Mouse (Mus musculus): ENCODE measurements around the gene Lrrk1. TPM values are rescaled to one million over a fixed set of nuclear protein-coding genes. Genes with fewer than 3 reads are reported as not detected.

Gene Lrrk1
- total and polyA plus RNA-seq, 3 experiments: 5.0 to 16.9 (median 13.6) TPM

DNA sequence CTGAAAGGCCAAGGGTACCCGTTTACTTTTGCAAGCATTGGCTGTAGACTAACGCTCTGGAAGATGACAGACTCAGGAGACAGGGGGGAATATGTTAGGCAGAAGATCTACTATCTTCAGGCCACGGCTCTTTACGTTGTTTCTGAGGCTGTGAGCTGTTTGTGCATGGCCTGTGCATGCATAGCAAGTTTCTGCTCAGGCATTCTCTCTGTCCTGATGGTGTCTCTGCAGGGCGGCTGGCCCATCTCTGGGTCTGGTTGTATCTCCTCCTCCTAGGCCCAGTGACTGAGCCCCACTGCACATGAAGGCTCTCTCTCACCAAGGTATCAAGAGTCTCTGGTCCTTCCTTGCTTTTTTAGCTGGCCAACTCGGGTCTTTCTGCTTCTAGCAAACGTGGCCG is 127.9 kb downstream of the Lrrk1 start:
- no peaks in the 10 kb centered on the region for H3K79me2 ChIP-seq (replicated peaks; ENCODE audit: control insufficient read depth, extremely low read depth, insufficient read depth, poor library complexity, severe bottlenecking)
- H3K27me3 ChIP-seq (replicated peaks): no peaks in the 10 kb centered on the region
- H3K4me3 ChIP-seq (replicated peaks in 1 of 3; ENCODE audit: low read depth in 2 of 3, low read length in 2 of 3, poor library complexity in 1 of 3): no peak overlapping the region
- H3K4me1 ChIP-seq (ENCODE audit: control insufficient read depth in 1 of 2, insufficient read depth in 2 of 2): no peaks in the 10 kb centered on the region
- no peaks in the 10 kb centered on the region for H3K9me3 ChIP-seq (replicated peaks; ENCODE audit: low read length)
- H3K9ac ChIP-seq (ENCODE audit: insufficient read depth, low read depth): no peak overlapping the region
- dilution Hi-C loops (cut with MboI; ENCODE audit: extremely low pct_ligation_motif_present, extremely low pct_unique_long_range_greater_than_20kb, low sequenced_read_pairs): no loop called here
- TF ChIP-seq RAD21 (IDR thresholded peaks at IDR 0.05; ENCODE audit: low read depth, low read length) (no peak), PAX5 (IDR thresholded peaks at IDR 0.05; ENCODE audit: low read length) (no peak), ZC3H11A (IDR thresholded peaks at IDR 0.05; ENCODE audit: low read depth, low read length) (no peak), USF1 (IDR thresholded peaks at IDR 0.05; ENCODE audit: low read depth, low read length) (no peak), POLR2A (IDR thresholded peaks at IDR 0.05; ENCODE audit: low read depth, low read length) (no peak), KAT2A (IDR thresholded peaks at IDR 0.05; ENCODE audit: insufficient replicate concordance, low read length) (no peak), BHLHE40 (IDR thresholded peaks at IDR 0.05; ENCODE audit: low read depth, low read length) (no peak), MAFK (IDR thresholded peaks at IDR 0.05; ENCODE audit: insufficient replicate concordance, low read length) (no peak), CHD1 (IDR thresholded peaks at IDR 0.05; ENCODE audit: low read depth, low read length) (no peak), MXI1 (IDR thresholded peaks at IDR 0.05; ENCODE audit: low read depth, low read length) (no peak), POLR2AphosphoS2 (IDR thresholded peaks at IDR 0.05; ENCODE audit: low read depth, low read length) (no peak), CTCF (conservative IDR thresholded peaks at IDR 0.05 in 1 of 2, IDR thresholded peaks at IDR 0.05 in 1 of 2; ENCODE audit: low read depth in 2 of 2, low read length in 2 of 2) (no peak)
- no peak for DNase-seq (ENCODE audit: extremely low read depth)
- no peak overlapping the region for H3K4me2 ChIP-seq (ENCODE audit: insufficient read depth, low read depth, poor library complexity, severe bottlenecking)
- H3K36me3 ChIP-seq (replicated peaks in 1 of 2; ENCODE audit: control insufficient read depth in 1 of 2, insufficient read depth in 1 of 2, low read length in 1 of 2): peaks cover 40 to 75% of the 10 kb centered on the region in 2 experiments
- H3K27ac ChIP-seq (ENCODE audit: insufficient read depth, low read depth): no peak overlapping the region
- in situ Hi-C loops (cut with MboI; ENCODE audit: low pct_ligation_motif_present, low pct_unique_long_range_greater_than_20kb, low sequenced_read_pairs): no loop called here

DNA sequence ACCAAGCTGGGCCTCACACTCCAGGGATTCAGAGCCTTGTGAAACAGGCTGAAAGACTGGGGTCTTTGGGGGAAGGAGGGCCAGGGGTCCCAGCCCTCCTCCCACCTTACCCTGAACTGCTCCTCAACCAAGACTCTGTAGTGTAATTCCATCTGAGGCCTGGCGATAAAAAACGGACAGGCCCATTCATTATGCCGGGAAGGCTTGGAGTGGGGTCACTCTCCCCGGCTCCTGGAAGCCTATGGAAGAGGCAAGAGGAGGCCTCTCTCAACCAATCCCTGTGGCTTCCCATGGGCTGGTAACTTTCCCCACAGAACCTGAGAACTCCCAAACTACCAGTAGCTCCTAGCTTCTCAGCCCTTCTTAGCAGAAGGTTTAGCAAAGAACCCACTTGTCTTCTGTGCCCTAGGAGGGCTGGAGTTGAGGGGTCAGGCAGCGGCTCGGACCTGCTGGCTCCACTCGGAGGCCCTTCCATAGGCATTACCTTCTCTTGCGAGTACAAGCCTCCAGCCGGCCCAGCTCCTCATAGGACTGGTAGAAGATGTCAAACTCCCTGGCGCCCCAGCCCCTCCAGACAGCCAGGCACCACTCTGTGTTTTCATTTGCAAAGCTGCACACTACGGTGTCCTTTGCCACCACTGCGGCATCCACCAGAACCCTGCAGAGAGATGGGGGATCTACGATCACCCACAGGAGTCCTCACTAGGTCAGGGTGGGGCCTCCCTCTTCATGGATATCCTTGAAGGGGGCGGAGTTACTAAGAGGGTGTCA is 128.5 kb downstream of the Lrrk1 start:
- H3K4me3 ChIP-seq (replicated peaks in 1 of 3; ENCODE audit: low read depth in 2 of 3, low read length in 2 of 3, poor library complexity in 1 of 3): no peak overlapping the region
- H3K79me2 ChIP-seq (replicated peaks; ENCODE audit: control insufficient read depth, extremely low read depth, insufficient read depth, poor library complexity, severe bottlenecking): no peaks in the 10 kb centered on the region
- no peaks in the 10 kb centered on the region for H3K9me3 ChIP-seq (replicated peaks; ENCODE audit: low read length)
- no peak overlapping the region for H3K27ac ChIP-seq (ENCODE audit: insufficient read depth, low read depth)
- H3K4me1 ChIP-seq (ENCODE audit: control insufficient read depth in 1 of 2, insufficient read depth in 2 of 2): no peaks in the 10 kb centered on the region
- in situ Hi-C loops (cut with MboI; ENCODE audit: low pct_ligation_motif_present, low pct_unique_long_range_greater_than_20kb, low sequenced_read_pairs) (no loop called here), dilution Hi-C loops (cut with MboI; ENCODE audit: extremely low pct_ligation_motif_present, extremely low pct_unique_long_range_greater_than_20kb, low sequenced_read_pairs) (no loop called here)
- TF ChIP-seq ZC3H11A (IDR thresholded peaks at IDR 0.05; ENCODE audit: low read depth, low read length): no peak
- TF ChIP-seq NELFE (IDR thresholded peaks at IDR 0.05; ENCODE audit: low read depth, low read length): no peak
- TF ChIP-seq JUND (conservative IDR thresholded peaks at IDR 0.05; ENCODE audit: low read depth, low read length): no peak
- no peak for TF ChIP-seq ZKSCAN1 (IDR thresholded peaks at IDR 0.05; ENCODE audit: borderline replicate concordance, low read depth, low read length)
- no peak for TF ChIP-seq RAD21 (IDR thresholded peaks at IDR 0.05; ENCODE audit: low read depth, low read length)
- TF ChIP-seq E2F4 (IDR thresholded peaks at IDR 0.05; ENCODE audit: insufficient replicate concordance, low read depth, low read length): no peak
- no peak for TF ChIP-seq MAFK (IDR thresholded peaks at IDR 0.05; ENCODE audit: insufficient replicate concordance, low read length)
- TF ChIP-seq ELF1 (IDR thresholded peaks at IDR 0.05; ENCODE audit: low read depth, low read length): no peak
- no peak for TF ChIP-seq KAT2A (IDR thresholded peaks at IDR 0.05; ENCODE audit: insufficient replicate concordance, low read length)
- no peak for TF ChIP-seq TBP (conservative IDR thresholded peaks at IDR 0.05; ENCODE audit: low read depth, low read length)
- no peak for TF ChIP-seq PAX5 (IDR thresholded peaks at IDR 0.05; ENCODE audit: low read length)
- no peak for TF ChIP-seq CHD2 (IDR thresholded peaks at IDR 0.05; ENCODE audit: low read length)
- no peak for TF ChIP-seq EP300 (IDR thresholded peaks at IDR 0.05; ENCODE audit: low read length)
- TF ChIP-seq RCOR1 (conservative IDR thresholded peaks at IDR 0.05; ENCODE audit: low read depth, low read length): no peak
- no peak for TF ChIP-seq SIN3A (IDR thresholded peaks at IDR 0.05; ENCODE audit: low read length)
- no peak for TF ChIP-seq IRF4 (IDR thresholded peaks at IDR 0.05; ENCODE audit: low read depth, low read length)
- TF ChIP-seq JUN (IDR thresholded peaks at IDR 0.05; ENCODE audit: insufficient read depth, low read depth, low read length): no peak
- no peak for TF ChIP-seq CHD1 (IDR thresholded peaks at IDR 0.05; ENCODE audit: low read depth, low read length)
- H3K4me2 ChIP-seq (ENCODE audit: insufficient read depth, low read depth, poor library complexity, severe bottlenecking): no peak overlapping the region
- no peak overlapping the region for H3K9ac ChIP-seq (ENCODE audit: insufficient read depth, low read depth)
- DNase-seq (ENCODE audit: extremely low read depth): no peak
- H3K27me3 ChIP-seq (replicated peaks): no peaks in the 10 kb centered on the region
- peaks cover 33 to 68% of the 10 kb centered on the region in 2 experiments for H3K36me3 ChIP-seq (replicated peaks in 1 of 2; ENCODE audit: control insufficient read depth in 1 of 2, insufficient read depth in 1 of 2, low read length in 1 of 2)

Measured in CH12.LX (cell line).